Mouse (Mus musculus): Measurements from ENCODE around the gene Slc9a4.

- no peak for TF ChIP-seq CTCF (IDR thresholded peaks at IDR 0.05; ENCODE audit: insufficient read depth, low read depth, low read length)
- no peak for TF ChIP-seq POLR2A (IDR thresholded peaks at IDR 0.05; ENCODE audit: insufficient read depth, low read depth, low read length)
Observed at GRCm38 (mm10) chr1:40580269-40580668, 388 bp downstream of the Slc9a4 start.

Measured in olfactory bulb, adult 2 months (tissue).